Mouse (Mus musculus) CH12.LX (cell line): Measurements from ENCODE around the gene Eml1.

Experiments used
- CHD1 ChIP-seq: IDR thresholded peaks from 2 replicates; pipeline ENCODE4 v1.6.1; 2012; ENCODE audit warnings: low read depth, low read length, improper control_type of control experiment, inconsistent platforms
- CHD2 ChIP-seq: IDR thresholded peaks from 2 replicates; pipeline ENCODE4 v1.6.1; 2011; ENCODE audit warnings: low read length, improper control_type of control experiment
- CTCF ChIP-seq, 2 experiments: IDR thresholded peaks in 1 of 2; conservative IDR thresholded peaks in 1 of 2; 2 replicates each; pipeline ENCODE4 v1.5.1; 2011 to 2012; ENCODE audit warnings: low read depth in 2 of 2, low read length in 2 of 2, improper control_type of control experiment in 1 of 2, inconsistent platforms in 1 of 2, mild to moderate bottlenecking in 1 of 2, moderate library complexity in 1 of 2
- GABPA ChIP-seq: IDR thresholded peaks from 2 replicates; pipeline ENCODE4 v1.6.1; 2012; ENCODE audit warnings: low read depth, low read length, improper control_type of control experiment, inconsistent platforms; ENCODE audit not compliant: insufficient replicate concordance
- JUN ChIP-seq: IDR thresholded peaks from 2 replicates; pipeline ENCODE4 v1.6.1; 2011; ENCODE audit warnings: low read depth, mild to moderate bottlenecking, low read length, improper control_type of control experiment, moderate library complexity; ENCODE audit not compliant: insufficient read depth
- NRF1 ChIP-seq: IDR thresholded peaks from 2 replicates; pipeline ENCODE4 v1.6.1; 2014; ENCODE audit warnings: low read depth, mild to moderate bottlenecking, inconsistent platforms, low read length, improper control_type of control experiment, moderate library complexity
- POLR2A ChIP-seq: IDR thresholded peaks from 2 replicates; pipeline ENCODE4 v1.6.1; 2011; ENCODE audit warnings: low read depth, mild to moderate bottlenecking, improper control_type of control experiment, low read length
- TBP ChIP-seq: conservative IDR thresholded peaks from 2 replicates; pipeline ENCODE4 v1.6.1; 2011; ENCODE audit warnings: low read depth, low read length, improper control_type of control experiment
- UBTF ChIP-seq: IDR thresholded peaks from 2 replicates; pipeline ENCODE4 v1.6.1; 2012; ENCODE audit warnings: low read depth, mild to moderate bottlenecking, inconsistent platforms, low read length, improper control_type of control experiment, moderate library complexity
- ZC3H11A ChIP-seq: IDR thresholded peaks from 2 replicates; pipeline ENCODE4 v1.6.1; 2012; ENCODE audit warnings: low read depth, mild to moderate bottlenecking, inconsistent platforms, low read length, improper control_type of control experiment

DNA sequence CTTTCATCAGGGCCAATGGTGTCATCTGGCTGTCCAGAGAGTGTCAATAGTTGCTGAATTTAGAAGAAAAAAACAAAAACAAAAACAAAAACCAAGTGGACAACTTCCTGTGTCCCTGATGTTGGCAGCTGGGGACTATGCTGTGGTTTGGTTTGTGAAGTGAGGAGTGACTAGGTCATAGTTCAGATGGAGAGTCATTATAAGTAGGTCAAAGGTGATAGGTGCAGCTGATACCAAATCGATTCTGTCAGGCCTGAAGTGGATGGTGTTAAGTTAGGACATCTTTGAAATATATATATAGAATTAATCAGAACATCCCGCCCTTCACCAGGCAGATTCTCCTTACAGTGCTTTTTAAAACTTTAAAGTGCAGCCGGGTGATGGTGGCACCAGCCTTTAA lies 103.7 kb downstream of the Eml1 start:
- TF ChIP-seq ZC3H11A (no peak), TBP (no peak), CHD2 (no peak), GABPA (no peak), CTCF (conservative IDR thresholded peaks at IDR 0.05 in 1 of 2, IDR thresholded peaks at IDR 0.05 in 1 of 2; ENCODE audit: low read depth in 2 of 2, low read length in 2 of 2) (no peak), NRF1 (no peak), POLR2A (no peak), JUN (no peak), CHD1 (no peak), UBTF (no peak)
